Mouse (Mus musculus): ENCODE results near the gene Foxe3.

The Foxe3 gene

GRCm38 (mm10) chr4:114916056-114916455, 9.8 kb downstream of the Foxe3 start:
- DNase-seq, result no peak

- DNase-seq, result peak; percentile 49 to 57
These were observed 12.2 kb downstream of the Foxe3 start for GRCm38 (mm10) chr4:114913594-114913962.

GRCm38 (mm10) chr4:114912705-114913593, 12.9 kb downstream of the Foxe3 start:
- DNase-seq, result no peak

GRCm38 (mm10) chr4:114909602-114910484, 16.0 kb downstream of the Foxe3 start:
- DNase-seq, result peak; percentile 58 to 59

- DNase-seq, result peak; percentile 96 to 97
These were observed 16.8 kb downstream of the Foxe3 start, which contains the start of gene Foxd2 for GRCm38 (mm10) chr4:114908829-114909601. TSS of gene Foxd2 (minus strand) at chr4:114908873.

- peak; percentile 54 to 65 for DNase-seq
These were observed 17.6 kb downstream of the Foxe3 start for GRCm38 (mm10) chr4:114907951-114908828.

- peak in 1 of 2 experiments; percentile 48 for DNase-seq
These were observed 18.5 kb downstream of the Foxe3 start for GRCm38 (mm10) chr4:114907056-114907917.

GRCm38 (mm10) chr4:114905969-114906680, 19.7 kb downstream of the Foxe3 start:
- no peak for DNase-seq

- DNase-seq, result no peak
These were observed 20.3 kb downstream of the Foxe3 start for GRCm38 (mm10) chr4:114905501-114905900.

GRCm38 (mm10) chr4:114903422-114903782, 22.4 kb downstream of the Foxe3 start:
- DNase-seq, result peak in 1 of 2 experiments; percentile 28

GRCm38 (mm10) chr4:114902641-114903421, 23.0 kb downstream of the Foxe3 start:
- peak in 1 of 2 experiments; percentile 35 for DNase-seq

- DNase-seq, result peak in 1 of 2 experiments; percentile 47
These were observed 24.0 kb downstream of the Foxe3 start for GRCm38 (mm10) chr4:114901643-114902351.

- peak in 1 of 2 experiments; percentile 34 for DNase-seq
These were observed 24.8 kb downstream of the Foxe3 start for GRCm38 (mm10) chr4:114900866-114901642.

GRCm38 (mm10) chr4:114899885-114900284, 25.9 kb downstream of the Foxe3 start:
- peak; percentile 30 for DNase-seq

- peak; percentile 54 for DNase-seq
These were observed 28.0 kb downstream of the Foxe3 start for GRCm38 (mm10) chr4:114897853-114898252.

GRCm38 (mm10) chr4:114882232-114882631, 43.6 kb downstream of the Foxe3 start:
- no peak for DNase-seq

GRCm38 (mm10) chr4:114876441-114876972, 49.3 kb downstream of the Foxe3 start:
- no peak for DNase-seq
